Mouse (Mus musculus): ENCODE results near the gene Ldlrad1. TPM values are rescaled to one million over a fixed set of nuclear protein-coding genes. Genes with fewer than 3 reads are reported as not detected.

The Ldlrad1 gene
- total and polyA plus RNA-seq, 3 experiments, result 0.15 TPM; not detected in 2

DNA sequence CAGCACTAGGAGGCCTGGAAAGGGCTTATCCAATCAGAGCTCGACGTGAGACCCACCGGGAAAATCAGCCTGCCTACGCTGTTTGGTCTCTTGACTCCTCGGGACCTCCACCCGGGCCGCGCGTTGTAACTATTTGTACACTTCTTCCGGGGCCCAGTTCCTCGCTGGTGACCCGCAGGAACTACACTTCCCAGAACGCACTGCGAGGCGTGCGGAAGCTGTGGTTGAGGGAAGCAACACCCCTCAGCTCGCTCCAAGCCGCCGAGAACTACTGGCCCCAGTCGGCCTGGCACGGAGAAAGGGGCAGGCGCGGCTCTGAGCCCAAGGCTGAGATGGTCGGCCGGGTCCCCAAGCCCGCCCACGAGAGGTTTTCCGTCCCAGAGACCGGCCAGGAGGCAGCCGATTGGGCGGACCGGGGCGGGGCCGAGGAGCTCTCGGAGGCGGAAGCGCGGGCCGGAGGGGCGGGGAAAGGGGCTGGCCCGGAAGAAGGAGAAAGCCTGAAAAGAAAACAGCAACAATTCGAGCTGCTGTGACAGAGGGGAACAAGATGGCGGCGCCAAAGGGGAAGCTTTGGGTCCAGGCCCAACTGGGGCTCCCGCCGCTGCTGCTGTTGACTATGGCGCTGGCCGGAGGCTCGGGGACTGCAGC is 30.7 kb upstream of the Ldlrad1 start, which contains the start of gene Tmem59:
Gene Tmem59 (plus strand): TSS at position 218 of the 648 bp plus-strand sequence.
- H3K4me3 ChIP-seq (ENCODE audit: control insufficient read depth in 1 of 2, insufficient read depth in 1 of 2, low read depth in 2 of 2, low read length in 2 of 2), result peak within 1 kb of the TSS; percentile 73 to 91
- DNase-seq (ENCODE audit: low read depth, low spot score), result peak; percentile 97
- peaks cover 11 to 12% of the 10 kb centered on the region in 2 experiments for H3K4me1 ChIP-seq (ENCODE audit: control insufficient read depth in 1 of 2, insufficient read depth in 2 of 2, low read length in 2 of 2)
- TF ChIP-seq MYC (IDR thresholded peaks at IDR 0.05; ENCODE audit: low read depth, low read length), result no peak; the same call in 1 of the 2 replicates
- TF ChIP-seq TCF12 (IDR thresholded peaks at IDR 0.05; ENCODE audit: low read depth, low read length), result 0 out of 2 replicates have a peak, but pooled peaks have one; percentile 2
- TF ChIP-seq ZC3H11A (IDR thresholded peaks at IDR 0.05; ENCODE audit: low read depth, low read length), result no peak
- TF ChIP-seq CTCF (IDR thresholded peaks at IDR 0.05 in 2 of 3, conservative IDR thresholded peaks at IDR 0.05 in 1 of 3; ENCODE audit: control insufficient read depth in 1 of 3, insufficient read depth in 1 of 3, low read depth in 2 of 3, low read length in 3 of 3, poor library complexity in 1 of 3, severe bottlenecking in 1 of 3), result no peak
- TF ChIP-seq CHD2 (IDR thresholded peaks at IDR 0.05; ENCODE audit: low read length), result no peak
- peak; percentile 15; the same call in 1 of the 2 replicates for TF ChIP-seq USF1 (IDR thresholded peaks at IDR 0.05; ENCODE audit: low read depth, low read length)
- peak; percentile 53 for TF ChIP-seq MXI1 (IDR thresholded peaks at IDR 0.05; ENCODE audit: low read depth, low read length)
- TF ChIP-seq POLR2A (IDR thresholded peaks at IDR 0.05; ENCODE audit: control insufficient read depth in 1 of 2, insufficient read depth in 1 of 2, low read depth in 1 of 2, low read length in 2 of 2, poor library complexity in 1 of 2), result peak; percentile 68 to 69
- 0 out of 2 replicates have a peak, but pooled peaks have one; percentile 64 for TF ChIP-seq UBTF (IDR thresholded peaks at IDR 0.05; ENCODE audit: borderline replicate concordance, insufficient read depth, low read depth, low read length)
- TF ChIP-seq POLR2AphosphoS2 (IDR thresholded peaks at IDR 0.05; ENCODE audit: low read length), result peak; percentile 32; the same call in 1 of the 2 replicates
- peak; percentile 94 for TF ChIP-seq ELF1 (IDR thresholded peaks at IDR 0.05; ENCODE audit: low read depth, low read length)
- TF ChIP-seq MAZ (IDR thresholded peaks at IDR 0.05; ENCODE audit: low read depth, low read length), result peak; percentile 74; the same call in 1 of the 2 replicates
- TF ChIP-seq NRF1 (IDR thresholded peaks at IDR 0.05; ENCODE audit: insufficient read depth, low read depth, low read length, poor library complexity, severe bottlenecking), result no peak
- no peak for TF ChIP-seq MYB (IDR thresholded peaks at IDR 0.05; ENCODE audit: low read depth, low read length)
- TF ChIP-seq NELFE (IDR thresholded peaks at IDR 0.05; ENCODE audit: low read depth, low read length), result peak; percentile 57
- no peak for TF ChIP-seq TAL1 (IDR thresholded peaks at IDR 0.05; ENCODE audit: low read length)
- no peak for TF ChIP-seq EP300 (IDR thresholded peaks at IDR 0.05; ENCODE audit: low read depth in 1 of 2, low read length in 2 of 2)
- TF ChIP-seq SIN3A (IDR thresholded peaks at IDR 0.05; ENCODE audit: low read length), result peak; percentile 93
- TF ChIP-seq MAX (IDR thresholded peaks at IDR 0.05; ENCODE audit: low read length), result 0 out of 2 replicates have a peak, but pooled peaks have one; percentile 38
- peak; percentile 98 for TF ChIP-seq HCFC1 (IDR thresholded peaks at IDR 0.05; ENCODE audit: low read depth, low read length)
- TF ChIP-seq RCOR1 (IDR thresholded peaks at IDR 0.05; ENCODE audit: low read depth, low read length), result no peak
- TF ChIP-seq KAT2A (conservative IDR thresholded peaks at IDR 0.05; ENCODE audit: low read depth, low read length), result peak; percentile 85
- no peak for TF ChIP-seq CHD1 (IDR thresholded peaks at IDR 0.05; ENCODE audit: low read depth, low read length)
- no peak for TF ChIP-seq POLR2AphosphoS5 (IDR thresholded peaks at IDR 0.05; ENCODE audit: borderline replicate concordance, low read depth, low read length)
- no peak for TF ChIP-seq MEF2A (IDR thresholded peaks at IDR 0.05; ENCODE audit: extremely low read depth, insufficient replicate concordance, low read depth, low read length, poor library complexity, severe bottlenecking)
- peak; percentile 68; the same call in 1 of the 2 replicates for TF ChIP-seq TBP (IDR thresholded peaks at IDR 0.05; ENCODE audit: low read depth, low read length)
- TF ChIP-seq JUND (IDR thresholded peaks at IDR 0.05; ENCODE audit: low read depth, low read length), result no peak
- no peak for TF ChIP-seq GATA1 (IDR thresholded peaks at IDR 0.05; ENCODE audit: low read depth, low read length)
- no peak for TF ChIP-seq E2F4 (IDR thresholded peaks at IDR 0.05; ENCODE audit: borderline replicate concordance, low read depth, low read length)
- no peaks in the 10 kb centered on the region for H3K27me3 ChIP-seq (ENCODE audit: control insufficient read depth in 1 of 2, insufficient read depth in 2 of 2, low read length in 2 of 2)
- H3K27ac ChIP-seq (ENCODE audit: control insufficient read depth, low read depth, low read length), result peak within 1 kb of the TSS; percentile 89
- H3K9me3 ChIP-seq (replicated peaks; ENCODE audit: insufficient read depth, low read length), result no peaks in the 10 kb centered on the region
- peaks cover 47% of the 10 kb centered on the region for H3K79me2 ChIP-seq (ENCODE audit: control insufficient read depth, insufficient read depth, low read length, poor library complexity)
- H3K36me3 ChIP-seq (ENCODE audit: control insufficient read depth in 1 of 2, insufficient read depth in 2 of 2, low read length in 2 of 2), result peaks cover 2 to 32% of the 10 kb centered on the region in 2 experiments
- H3K9ac ChIP-seq (ENCODE audit: control insufficient read depth, low read depth, low read length, poor library complexity, severe bottlenecking), result peak within 1 kb of the TSS; percentile 88
